Mouse (Mus musculus): ENCODE measurements at regions not wholly inside any gene's neighbourhood (a gene's known extent, or its start where the extent isn't known, plus 50 kb on each side); places are given as distances from the start of the nearest gene placed in this dataset.

DNA sequence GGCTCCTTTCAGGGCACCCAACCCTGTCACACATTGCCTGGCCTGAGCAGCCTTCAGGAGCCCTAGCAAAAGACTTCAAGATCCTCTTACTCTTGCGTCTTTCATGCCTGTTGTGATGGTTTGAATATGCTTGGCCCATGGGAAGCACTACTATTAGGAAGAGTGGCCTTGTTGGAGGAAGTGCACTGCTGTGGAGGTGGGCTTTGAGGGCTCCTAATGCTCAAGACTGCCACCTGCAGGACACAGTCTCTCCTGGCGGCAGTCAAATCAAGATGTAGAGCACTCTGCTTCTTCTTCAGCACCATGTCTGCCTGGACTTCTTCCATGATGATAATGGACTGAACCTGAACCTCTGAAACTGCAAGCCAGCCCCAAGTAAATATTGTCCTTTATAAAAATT, 73.0 kb downstream of the Tsen15 start:
- DNase-seq (ENCODE audit: low read depth): no peak

DNA sequence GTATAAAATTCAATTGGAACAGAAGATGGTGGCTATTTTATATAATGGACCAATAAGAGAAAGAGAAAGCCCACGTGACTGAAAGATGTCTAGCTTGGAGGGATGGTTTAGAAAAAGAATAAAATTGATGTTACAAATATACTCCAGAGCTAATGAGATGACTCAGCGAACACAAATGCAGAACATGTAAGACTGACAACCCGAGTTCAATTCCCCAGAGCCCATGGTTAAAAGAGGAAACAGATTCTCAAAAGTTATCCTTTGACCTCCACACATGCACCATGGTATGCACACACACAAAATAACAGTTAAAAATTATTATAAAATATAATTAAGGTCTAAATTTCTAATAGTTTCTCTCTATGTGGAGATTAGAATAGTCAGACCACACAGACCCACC, 81.0 kb downstream of the Tsen15 start:
- no peak for DNase-seq (ENCODE audit: low read depth)

DNA sequence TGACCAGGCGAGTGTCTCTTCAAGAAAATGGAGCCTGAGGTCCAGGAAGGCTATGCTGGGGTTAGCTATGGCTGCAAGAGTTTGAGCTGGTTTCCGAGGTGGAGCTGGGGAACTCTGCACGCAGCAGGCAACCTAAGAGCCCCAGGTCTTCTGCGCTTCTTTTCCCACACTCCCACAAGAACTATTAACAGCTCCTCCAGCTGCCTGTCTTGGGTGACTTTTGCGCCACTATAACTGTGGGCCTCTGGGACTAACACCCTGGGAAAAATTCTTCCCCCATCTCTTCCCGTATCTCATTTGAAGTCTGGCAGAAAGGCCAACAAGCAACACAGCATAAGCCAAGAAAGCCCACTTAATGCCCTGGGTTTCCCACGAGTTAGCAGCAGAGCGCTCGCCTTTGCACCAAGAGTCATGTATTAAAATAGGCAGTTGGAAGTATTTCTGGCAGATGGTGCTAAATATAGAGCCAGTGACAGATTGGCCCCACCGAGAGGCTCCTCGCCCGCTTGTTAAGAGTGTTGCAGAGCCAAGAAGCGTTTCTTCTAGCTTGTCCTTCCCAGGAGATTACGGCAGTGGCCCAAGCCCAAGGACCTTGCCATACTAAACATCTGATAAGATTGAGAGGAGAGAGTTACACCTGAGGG, 81.9 kb downstream of the Tsen15 start:
- no peak for DNase-seq (ENCODE audit: low read depth)

DNA sequence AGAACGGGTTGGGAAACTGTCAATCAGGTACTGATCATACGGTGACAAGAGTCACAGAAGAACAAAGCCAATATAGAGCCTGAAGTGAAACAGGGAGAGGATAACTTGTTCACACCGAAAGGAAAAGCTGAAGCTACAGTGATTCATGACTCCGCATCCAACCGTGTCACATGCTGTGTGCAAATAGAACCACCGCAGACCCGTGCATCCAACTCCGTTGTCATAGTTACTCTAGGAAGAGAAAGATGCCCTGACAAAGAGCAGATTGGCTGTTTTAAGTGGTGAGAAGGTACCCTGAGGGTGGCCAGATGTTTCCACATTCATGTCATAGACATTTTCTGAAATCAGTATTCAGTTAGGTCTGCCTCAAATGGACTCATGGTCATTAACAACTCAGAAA, 85.1 kb downstream of the Tsen15 start:
- no peak for DNase-seq (ENCODE audit: low read depth)

DNA sequence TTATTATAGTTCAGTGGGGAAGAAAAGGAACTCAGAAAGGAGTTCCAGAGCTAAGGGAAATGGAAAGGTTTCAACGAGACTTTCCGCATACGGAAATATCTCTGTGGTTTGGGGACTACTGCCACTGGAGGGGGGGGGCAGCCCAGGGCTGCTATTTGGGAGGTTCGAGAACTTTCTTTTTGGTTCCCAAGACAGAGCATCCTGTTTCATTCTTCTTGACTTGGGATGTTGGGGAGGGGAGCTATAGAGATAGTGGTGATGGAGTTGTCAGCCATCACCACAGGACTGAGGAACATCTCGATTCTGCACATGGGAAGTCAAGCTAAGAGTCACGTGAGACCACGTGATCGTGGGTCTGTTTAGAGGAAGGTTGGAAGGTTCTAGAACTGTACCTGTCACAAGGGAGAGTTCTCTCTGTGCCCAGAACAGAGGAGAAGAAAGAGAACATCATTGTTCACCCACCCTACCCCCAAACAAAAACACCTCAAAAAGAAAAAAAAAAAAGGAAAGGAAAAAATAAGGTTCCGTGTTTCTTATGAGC, 94.2 kb downstream of the Tsen15 start:
- no peak for DNase-seq (ENCODE audit: low read depth)

DNA sequence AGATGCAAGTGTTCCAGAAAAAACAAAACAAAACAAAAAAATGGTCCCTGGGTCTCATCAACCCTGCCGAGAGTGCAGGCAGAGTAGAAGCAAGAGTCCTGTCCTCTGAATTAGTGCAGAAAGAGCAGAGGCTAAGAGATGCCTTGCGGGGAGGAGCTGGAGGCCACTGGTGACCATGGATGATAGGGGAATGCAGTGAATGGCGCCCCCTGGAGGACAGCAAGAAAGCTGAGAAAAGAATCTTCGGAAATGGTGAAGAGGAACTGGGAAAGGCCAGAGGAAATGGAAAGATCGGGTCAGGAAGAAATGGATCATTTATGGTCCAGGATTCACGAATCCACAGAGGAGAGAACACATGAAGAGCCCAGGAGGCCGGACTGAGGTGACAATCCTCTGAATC, 95.7 kb downstream of the Tsen15 start:
- peak; percentile 16 for DNase-seq (ENCODE audit: low read depth)

DNA sequence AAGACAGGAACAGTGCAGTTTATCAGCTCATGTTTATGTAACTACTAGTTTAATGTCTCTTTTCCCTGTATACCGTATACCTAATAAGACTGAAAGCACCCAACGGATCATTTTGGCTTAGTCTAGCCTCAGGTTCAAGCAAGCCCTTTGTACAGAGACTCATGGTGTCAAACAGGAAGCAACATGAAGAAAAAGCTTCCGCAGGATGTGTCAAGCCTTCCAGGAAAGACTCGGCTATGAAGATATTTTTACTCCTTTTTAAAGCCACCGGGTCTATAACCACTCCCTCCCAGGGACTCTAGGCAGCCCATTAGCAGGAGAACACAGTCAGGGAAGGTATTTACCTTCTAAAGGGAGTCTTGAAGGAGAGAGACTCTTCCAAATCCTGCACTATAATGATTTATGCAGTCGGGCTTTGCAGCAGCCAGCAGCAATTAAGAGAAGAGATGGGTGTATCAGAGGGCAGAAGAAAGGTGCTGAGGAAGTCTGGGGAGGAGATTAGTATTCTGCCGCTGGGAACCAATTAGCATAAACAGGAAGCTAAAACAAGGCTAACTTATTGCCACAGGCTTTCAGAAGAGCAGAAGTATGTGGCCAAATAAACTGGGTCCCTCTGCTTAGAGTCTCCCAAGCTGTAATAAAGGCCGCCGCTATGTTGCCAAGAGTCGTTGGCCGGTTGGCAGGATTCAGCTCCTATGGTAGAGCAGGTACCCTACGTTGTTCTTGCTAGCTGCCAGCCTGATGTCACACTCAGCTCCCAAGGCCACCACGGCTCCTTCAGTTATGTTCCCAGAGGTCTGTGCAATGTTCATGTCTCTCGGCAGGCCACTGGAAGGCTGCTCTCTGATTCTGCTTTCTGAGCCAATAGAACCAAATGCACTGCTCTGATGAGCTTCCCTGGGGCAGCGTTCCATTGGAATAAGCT, 98.7 kb downstream of the Tsen15 start:
- DNase-seq (ENCODE audit: low read depth): no peak

DNA sequence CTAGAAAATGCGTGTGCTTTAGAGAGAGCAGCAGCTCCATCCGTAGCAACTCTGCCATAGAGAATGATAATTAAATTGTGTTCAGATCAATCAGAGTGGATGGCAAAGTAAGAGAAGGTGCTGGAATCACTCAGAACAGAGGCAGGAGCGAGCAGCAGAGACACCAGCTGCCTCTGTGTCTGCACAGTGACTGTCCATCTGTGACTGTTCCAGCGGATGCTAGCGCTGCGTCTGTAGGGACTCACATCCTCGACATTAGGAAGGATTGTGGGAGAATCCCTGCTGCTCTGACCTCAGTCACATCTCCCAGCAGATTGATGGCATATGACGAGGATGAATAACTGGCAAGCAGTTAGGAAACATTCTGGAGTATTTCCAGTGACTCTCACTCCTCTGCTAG, 99.8 kb downstream of the Tsen15 start:
- no peak for DNase-seq (ENCODE audit: low read depth)

DNA sequence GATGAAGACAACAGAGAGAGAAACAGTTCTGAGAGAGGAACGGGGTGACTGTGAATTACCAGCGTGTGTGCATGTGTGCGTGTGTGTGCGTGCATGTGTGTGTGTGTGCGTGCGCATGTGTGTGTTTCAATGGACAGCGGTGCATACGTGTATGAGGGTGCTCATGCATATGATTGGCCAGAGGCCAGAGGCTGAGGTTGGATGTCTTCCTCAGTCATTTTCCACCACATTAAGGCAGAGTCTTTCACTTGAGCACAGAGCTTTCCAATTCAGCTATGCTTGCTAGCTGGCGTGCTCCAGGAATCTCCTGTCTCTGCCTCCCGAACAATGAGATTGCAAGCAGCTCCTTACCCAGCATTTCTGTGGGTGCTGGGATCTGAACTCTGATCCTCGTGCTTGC, 104.4 kb downstream of the Tsen15 start:
- no peak for DNase-seq (ENCODE audit: low read depth)

DNA sequence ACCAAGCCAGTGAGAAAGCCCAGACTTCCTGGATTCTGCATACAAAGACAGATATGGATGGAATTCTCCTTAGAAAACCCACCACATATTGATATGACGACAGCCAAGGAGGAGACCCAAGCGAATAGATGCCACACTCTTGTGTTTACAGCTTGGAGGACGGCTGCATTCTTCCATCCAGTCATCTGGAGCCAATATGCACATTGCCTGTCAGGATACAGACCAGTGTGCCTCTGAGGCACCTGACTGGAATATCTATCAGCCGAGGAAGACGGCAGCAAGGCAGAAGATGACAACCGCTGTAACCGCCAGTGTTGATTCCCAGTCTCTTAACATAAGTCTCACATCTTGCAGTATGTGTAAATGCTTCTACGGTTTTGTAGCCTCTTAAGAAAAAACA, 105.3 kb downstream of the Tsen15 start:
- no peak for DNase-seq (ENCODE audit: low read depth)

DNA sequence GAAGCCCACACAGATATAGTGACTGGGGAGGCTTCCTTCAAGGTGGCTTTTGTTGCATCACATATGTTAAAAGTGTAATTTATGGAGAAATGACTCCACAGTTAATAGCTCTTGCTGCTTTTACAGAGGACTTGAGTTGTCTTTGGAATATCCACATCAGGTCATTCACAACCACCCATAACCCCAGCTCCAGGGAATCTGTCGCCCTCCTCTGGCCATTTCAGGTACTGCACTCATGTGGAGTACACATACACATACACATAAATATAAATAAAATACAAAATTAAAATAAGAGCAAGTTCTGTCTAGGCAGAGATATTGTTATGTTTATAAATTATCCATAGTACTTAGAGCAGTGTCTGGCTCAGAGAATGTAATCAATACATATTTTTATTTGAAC, 106.5 kb downstream of the Tsen15 start:
- DNase-seq (ENCODE audit: low read depth): peak; percentile 7

DNA sequence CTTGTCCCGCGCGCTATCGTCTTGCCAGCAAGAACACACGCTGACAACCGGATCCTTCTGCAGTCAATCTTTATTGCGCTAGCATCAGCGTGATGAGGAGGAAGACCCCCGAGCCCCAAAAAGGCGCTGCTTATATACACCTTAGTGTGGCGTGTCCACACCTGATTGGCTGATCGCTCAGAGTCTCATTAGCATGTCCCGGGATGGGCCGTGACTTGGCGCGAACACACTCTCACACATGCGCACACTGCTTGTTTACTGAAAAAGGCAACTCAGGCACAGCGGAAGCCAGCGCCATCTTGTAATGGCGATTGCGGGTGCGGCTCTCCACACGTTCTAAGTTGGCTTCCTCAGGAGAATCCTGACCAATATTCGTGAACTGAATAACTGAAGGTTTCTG, 111.5 kb downstream of the Tsen15 start:
- no peak for DNase-seq (ENCODE audit: low read depth)

DNA sequence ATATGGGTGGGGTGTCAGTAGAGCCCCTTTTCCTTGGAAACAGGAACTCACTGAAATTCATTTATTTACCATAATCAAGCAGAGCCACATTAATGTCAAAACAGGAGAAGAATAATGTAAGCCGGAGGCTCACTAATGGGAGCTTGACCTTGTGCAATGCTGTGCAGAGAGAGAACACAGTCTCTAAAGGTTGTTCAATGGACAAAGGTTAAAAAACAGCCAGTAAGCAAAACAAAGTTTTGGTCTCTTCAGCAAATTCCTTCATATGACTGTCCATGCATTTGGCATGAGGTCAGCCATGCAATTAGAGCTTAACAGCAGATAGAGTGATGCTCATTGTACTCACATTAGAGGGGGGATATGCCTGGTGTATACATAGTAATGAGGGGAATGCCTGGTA, 113.1 kb downstream of the Tsen15 start:
- no peak for DNase-seq (ENCODE audit: low read depth)

DNA sequence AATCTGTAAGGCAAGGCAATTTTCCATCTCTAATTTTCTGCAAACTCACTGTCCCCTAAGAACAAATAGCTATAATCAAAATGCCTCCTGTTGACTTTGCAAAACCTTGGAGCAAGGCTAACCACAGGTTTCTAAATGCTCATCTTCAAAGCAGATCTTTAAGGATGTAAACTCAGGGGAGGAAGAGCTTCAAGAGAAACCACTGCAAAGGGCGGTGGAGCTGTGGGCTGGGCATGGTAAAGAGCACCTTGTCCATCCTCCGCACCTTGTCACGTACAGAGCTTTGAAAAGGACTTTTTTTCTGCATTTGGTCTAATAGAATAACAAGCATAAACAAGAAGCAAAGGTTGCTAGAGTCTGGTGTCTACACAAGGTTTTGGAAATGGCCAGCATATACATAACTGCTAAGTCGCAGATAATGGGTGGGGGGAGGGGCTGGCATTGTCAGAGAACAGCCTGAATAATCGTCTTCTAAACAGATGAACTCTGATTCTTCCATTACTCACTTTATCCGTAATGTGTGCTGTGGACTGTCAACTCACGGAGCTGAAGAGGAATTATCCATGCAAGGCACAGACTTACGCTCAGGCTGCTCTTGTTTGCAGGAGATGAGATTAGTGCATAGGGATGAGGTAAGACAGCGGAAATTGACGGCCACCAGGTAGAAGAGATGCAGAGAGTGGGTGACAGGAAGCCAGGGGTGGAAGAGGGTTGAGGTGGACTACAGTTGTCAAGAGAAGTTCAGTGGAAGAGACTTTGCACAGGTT, 116.4 kb downstream of the Tsen15 start:
- no peak for DNase-seq (ENCODE audit: low read depth)

DNA sequence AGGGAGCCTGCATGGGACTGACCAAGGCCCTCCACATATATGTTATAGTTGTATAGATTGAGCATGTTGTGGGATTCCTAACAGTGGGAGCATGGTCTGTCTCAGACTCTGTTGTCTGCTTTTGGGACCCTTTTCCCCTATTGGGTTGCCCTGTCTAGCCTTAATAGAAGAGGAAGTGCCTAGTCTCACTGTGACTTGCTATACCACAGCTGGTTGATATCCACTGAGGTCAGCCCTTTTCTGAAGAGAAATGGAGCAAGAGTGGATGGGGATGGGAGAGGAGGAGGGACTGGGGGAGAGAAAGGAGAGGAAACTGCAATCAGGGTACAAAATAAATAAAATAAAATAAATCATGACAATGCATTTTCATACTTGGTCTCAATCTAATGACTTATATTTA, 120.1 kb downstream of the Tsen15 start:
- DNase-seq (ENCODE audit: low read depth): no peak

DNA sequence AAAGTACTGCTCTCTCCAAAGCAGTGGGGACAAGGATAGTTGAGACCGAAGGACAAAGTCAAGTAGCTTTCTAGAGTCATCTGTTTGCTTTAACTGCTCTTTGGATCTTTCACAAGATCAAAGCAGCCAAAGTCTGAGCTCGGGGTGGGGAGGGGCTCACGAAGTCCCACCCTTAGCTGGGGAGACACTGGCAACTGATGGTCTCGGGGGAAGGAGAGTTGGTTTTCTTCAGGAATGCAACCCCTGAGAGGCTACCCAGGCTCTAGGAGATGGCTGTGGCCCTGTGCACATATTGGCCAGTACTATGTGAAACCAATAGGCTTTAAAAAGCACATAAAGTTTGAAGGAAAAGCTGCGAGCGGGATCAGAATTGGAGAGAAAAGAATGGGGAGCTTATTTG, 121.5 kb downstream of the Tsen15 start:
- DNase-seq (ENCODE audit: low read depth): no peak

DNA sequence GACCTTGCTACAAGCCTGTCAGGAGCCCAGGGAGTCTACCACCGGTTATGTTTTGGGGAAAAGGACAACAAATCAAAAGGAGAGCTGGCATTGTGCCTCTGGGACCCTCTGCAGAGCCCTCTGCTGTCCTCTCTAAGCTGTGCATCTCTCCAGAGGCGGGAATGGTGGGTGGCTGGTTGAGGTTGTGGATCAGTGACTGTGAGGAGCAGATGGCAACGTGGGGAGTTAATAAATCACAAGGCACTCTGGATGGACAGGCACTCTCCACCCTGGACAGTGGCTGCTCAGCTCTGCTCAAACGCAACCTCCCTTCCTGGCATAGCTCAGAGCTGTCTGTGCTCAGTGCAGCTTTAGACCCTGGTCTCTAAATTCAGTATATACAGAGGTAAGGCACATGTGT, 125.0 kb downstream of the Tsen15 start:
- DNase-seq (ENCODE audit: low read depth): no peak

DNA sequence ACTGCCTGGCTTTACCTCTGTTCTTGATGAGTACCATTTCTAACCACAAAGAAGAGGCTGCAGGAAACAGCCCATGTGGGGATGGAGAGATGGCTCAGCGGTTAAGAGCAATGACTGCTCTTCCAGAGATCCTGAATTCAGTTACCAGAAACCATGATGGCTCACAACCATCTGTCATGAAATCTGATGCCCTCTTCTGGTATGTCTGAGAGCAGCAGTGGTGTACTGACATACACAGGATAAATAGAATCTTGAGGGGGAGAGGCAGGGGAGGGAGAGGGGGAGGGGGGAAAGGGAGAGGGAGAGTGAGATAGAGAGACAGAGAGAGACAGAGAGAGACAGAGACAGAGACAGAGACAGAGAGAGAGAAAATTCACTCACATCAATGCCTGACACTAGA, 125.5 kb downstream of the Tsen15 start:
- DNase-seq (ENCODE audit: low read depth): no peak

DNA sequence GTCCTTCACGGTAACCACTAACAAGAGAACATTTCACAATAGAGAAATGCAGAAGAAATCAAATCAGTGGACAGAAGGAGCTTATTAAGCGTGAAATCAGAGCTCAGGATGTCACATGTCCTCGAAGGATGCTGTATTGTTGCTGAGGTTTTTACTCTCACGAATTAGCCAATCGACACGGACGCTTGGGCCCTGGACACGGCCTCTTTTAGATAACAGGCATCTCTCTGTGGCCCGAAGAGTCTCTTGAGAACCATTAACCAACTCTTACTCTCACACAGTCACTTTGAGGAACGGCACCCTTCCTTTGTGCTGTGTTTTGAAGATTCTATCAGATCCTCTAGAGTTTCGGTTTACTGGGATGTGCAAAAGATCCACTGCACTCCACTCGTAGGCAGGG, 128.2 kb downstream of the Tsen15 start:
- no peak for DNase-seq (ENCODE audit: low read depth)

DNA sequence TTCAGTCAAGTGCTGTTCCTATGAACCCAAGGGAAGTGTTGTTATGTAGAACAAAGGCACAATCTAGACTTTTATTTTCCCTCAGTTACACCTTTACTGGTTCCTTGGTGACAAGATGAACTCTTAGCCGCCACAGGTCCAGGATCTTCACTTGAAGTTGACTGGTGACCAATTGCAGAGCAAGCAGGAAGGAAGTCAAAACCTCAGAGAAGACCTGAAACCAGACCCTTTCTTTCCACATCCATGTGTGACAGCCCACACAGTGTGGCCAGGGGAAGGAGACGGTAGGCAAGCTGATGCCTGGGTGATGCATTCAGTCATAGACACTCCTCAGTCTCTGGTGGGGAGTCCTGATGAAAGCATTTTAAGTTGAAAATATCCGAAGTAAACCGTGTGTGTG, 132.6 kb downstream of the Tsen15 start:
- DNase-seq (ENCODE audit: low read depth): no peak

DNA sequence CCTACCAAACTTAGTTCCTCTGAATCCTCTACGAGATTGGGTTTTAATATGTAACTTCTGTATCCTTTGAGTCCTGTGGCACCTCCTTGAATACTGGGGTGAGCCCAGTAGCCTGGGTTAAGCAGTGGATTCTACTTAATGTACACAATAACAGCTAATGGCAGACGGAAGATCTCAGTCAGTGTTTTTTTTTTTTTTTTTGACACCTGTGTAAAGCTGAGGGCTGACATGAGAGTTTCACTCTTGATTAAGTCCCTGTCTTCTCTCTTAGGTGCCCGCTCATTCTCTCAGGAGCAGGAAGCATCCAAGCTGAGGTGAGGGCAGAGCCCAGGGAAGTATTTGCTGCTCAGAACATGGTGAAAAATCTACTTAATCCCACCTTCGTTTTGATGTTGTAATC, 133.0 kb downstream of the Tsen15 start:
- DNase-seq (ENCODE audit: low read depth): no peak

DNA sequence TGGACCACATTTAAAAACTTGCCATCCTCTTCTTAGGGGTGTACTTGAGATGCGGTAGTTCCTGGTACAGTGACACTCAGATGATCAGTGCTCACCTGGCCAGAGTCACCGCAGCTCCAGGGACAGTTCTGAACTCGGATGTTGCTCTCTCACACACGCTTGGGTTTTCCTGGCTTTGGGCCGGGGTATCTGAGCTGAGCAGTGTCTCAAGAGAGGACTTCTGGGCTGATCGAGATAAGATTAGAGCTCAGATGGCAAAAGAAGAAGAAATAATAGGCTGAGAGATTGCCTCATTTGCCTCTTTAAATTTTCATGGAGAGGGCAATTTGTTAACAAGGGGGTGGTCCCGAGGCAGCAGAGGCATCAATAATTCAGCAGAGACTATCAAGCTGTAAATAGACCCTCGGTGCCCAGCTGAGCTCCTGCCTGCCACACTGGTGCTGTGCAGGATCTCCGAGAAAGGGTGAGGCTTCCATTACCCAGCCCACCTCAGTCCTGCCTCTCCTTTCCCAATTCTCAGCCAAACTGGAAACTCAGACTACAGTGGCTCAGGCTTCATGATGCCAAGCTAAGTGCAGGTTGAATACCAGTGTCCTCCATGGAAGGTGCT, 133.7 kb downstream of the Tsen15 start:
- DNase-seq (ENCODE audit: low read depth): no peak

Data from c-Kit-positive CD71-positive TER-119-negative erythroid progenitor cells, embryonic 14.5 days (primary cell).